Mouse (Mus musculus): ENCODE results near the gene Gm21173. TPM values are rescaled to one million over a fixed set of nuclear protein-coding genes. Genes with fewer than 3 reads are reported as not detected.
"Not testable (repeated sequence)": the region's sequence is repeated elsewhere in the genome, so short reads cannot be mapped to it uniquely, and the experiment has no call there.

The Gm21173 gene
- not detected for total RNA-seq (2022)

DNA sequence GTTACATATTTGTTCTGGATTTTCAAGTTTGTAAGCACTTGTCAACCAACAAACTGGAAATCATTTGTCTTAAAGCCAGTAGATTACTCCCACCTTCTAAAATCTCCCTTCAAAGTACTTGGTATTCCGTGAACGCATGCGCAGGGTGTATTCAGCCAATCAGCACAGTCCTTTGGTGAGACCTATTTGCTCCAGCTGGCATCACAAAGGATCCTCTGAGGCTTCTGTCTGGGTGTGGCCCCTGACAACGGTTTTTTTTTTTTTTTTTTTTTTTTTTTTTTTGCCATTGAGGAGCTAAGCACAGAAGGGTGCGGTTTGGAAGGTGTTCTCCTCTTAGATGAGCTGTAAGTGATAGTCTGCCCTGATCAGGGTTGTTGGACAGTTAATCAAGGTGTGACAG lies at the start of gene Gm21173:
Gene Gm21173 (plus strand): TSS at position 301 of the 400 bp plus-strand sequence.
- not testable (repeated sequence) for DNase-seq (ENCODE audit: low spot score in 2 of 2)
